19 mouse cellular contexts compared by ENCODE assay signal in the genomic region with DNA sequence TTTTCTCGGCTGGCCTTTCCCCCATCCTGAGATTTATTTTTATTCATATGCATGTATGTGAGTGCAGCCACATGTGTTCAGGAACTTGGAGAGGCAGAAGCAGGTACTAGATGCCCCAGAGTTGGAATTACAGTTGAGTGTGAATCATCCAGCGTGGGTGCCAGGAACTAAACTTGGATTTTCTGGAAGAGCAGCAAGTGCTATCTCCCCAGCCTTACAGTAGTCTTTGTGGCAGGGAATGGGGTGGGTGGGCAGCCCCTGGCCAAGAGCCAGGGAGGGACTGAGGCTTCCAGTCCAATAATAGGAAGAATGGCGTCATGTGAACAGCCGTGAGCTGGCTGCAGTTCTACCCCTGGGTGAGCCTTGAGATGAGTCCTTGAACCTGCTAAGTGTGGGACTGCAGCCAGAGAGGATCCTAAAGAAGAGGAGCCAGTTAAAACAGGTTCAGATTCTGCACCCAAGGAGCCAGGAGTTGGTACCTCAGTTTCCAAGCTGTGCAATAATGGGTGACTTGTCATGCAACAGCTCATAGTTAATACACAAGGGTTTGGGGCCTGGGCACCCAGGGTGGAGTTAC. TPM values are rescaled to one million over a fixed set of nuclear protein-coding genes. Genes with fewer than 3 reads are reported as not detected.
DNase-seq lines count a peak whose midpoint lies in the region; ATAC-seq lines count a peak whose summit lies in the region.
"Had no signal": no experiment of that assay in that cellular context is flagged by ENCODE, and none has a peak within 500 bp of the region (broad histone marks: within the 10 kb centered on the region; RNA-seq: fewer than 3 reads in every experiment).

No protein-coding gene starts in this region.

- no peak overlapping the region for H3K4me3 ChIP-seq in hindbrain, embryonic 14.5 days (replicated peaks; ENCODE audit: low read length)
- H3K4me3 ChIP-seq: heart, embryonic 15.5 days; layer of hippocampus, adult 2 months; midbrain, embryonic 15.5 days; myocyte had no signal

- no peak overlapping the region for H3K4me2 ChIP-seq in hindbrain, embryonic 14.5 days (replicated peaks)
- H3K4me2 ChIP-seq: heart, embryonic 15.5 days; midbrain, embryonic 15.5 days had no signal

- no peaks in the 10 kb centered on the region for H3K9me3 ChIP-seq in hindbrain, embryonic 14.5 days (ENCODE audit: control insufficient read depth, low read length)
- H3K9me3 ChIP-seq: heart, embryonic 15.5 days; midbrain, embryonic 15.5 days had no signal

- ATAC-seq in frontal cortex, adult (ENCODE audit: low TSS enrichment) = peak; percentile 99
- ATAC-seq in hindbrain, embryonic 14.5 days (ENCODE audit: low FRiP score) = no peak
- ATAC-seq: CD4-positive, CD25-positive, alpha-beta regulatory T cell, adult 4 months; lung, postnatal 0 days; midbrain, embryonic 15.5 days had no signal

- H3K36me3 ChIP-seq in hindbrain, embryonic 14.5 days (replicated peaks; ENCODE audit: control insufficient read depth, insufficient read depth) = no peaks in the 10 kb centered on the region
- H3K36me3 ChIP-seq: heart, embryonic 15.5 days; midbrain, embryonic 15.5 days had no signal

- intact Hi-C loops in left cerebral cortex, postnatal 25 days (cut with DNase I) = no loop called here

- no peaks in the 10 kb centered on the region for H3K27me3 ChIP-seq in hindbrain, embryonic 14.5 days (ENCODE audit: control insufficient read depth, insufficient read depth, low read length)
- H3K27me3 ChIP-seq: heart, embryonic 15.5 days; midbrain, embryonic 15.5 days had no signal

- H3K4me1 ChIP-seq in hindbrain, embryonic 14.5 days (replicated peaks; ENCODE audit: control insufficient read depth, insufficient read depth, low read length) = no peaks in the 10 kb centered on the region
- H3K4me1 ChIP-seq: midbrain, embryonic 15.5 days had no signal

- H3K27ac ChIP-seq in hindbrain, embryonic 14.5 days = no peak overlapping the region
- H3K27ac ChIP-seq: heart, embryonic 15.5 days; layer of hippocampus, adult 2 months; midbrain, embryonic 15.5 days had no signal

- 70% methylated on average over 4 of the region's 4 CpGs for WGBS in hindbrain, embryonic 14.5 days

- no peak for DNase-seq in frontal cortex, postnatal 10 days (ENCODE audit: low spot score in 2 of 2)
- DNase-seq in NIH3T3 (ENCODE audit: low read depth) = peak; percentile 24
- DNase-seq in adrenal gland, postnatal 36 days = peak; percentile 61 to 66
- DNase-seq in left cerebral cortex, postnatal 25 days (ENCODE audit: low spot score in 2 of 2) = peak; percentile 47 to 93
- DNase-seq in lung, postnatal 36 days = no peak
- no peak for DNase-seq in adipocyte (ENCODE audit: low spot score)
- DNase-seq in hindbrain, embryonic 14.5 days (ENCODE audit: low spot score) = no peak
- DNase-seq: cerebellum, adult 8-10 months; gastrocnemius, postnatal 25 days; kidney, adult 18-20 months; kidney, postnatal 10 days; liver had no signal

- H3K9ac ChIP-seq in hindbrain, embryonic 14.5 days = no peak overlapping the region
- H3K9ac ChIP-seq: heart, embryonic 15.5 days; midbrain, embryonic 15.5 days had no signal

RNA-seq across cellular contexts. Expression of a gene that starts 53.1 kb away (rescaled TPM):
- total RNA-seq in adrenal gland, postnatal 36 days (2021) = 1 to 10 TPM; 1.9 to 2.5 TPM
- total RNA-seq in left cerebral cortex, postnatal 25 days (2021) = 1 to 10 TPM in 1 of 2 experiments, under 1 TPM in 1; 0.66 to 2.4 TPM
- polyA plus RNA-seq in hindbrain, embryonic 14.5 days (2014; fragmentation: Nextera tagmentation; extraction: Ambion mirVana) = 0.88 TPM in 1 of 2 replicates, not detected in the other
- polyA plus RNA-seq: lung, postnatal 0 days had no signal

Comparison
In these comparisons a context has a peak if more than half of its experiments do, and no peak if none do; other contexts are left out.
1. DNase-seq: peak in NIH3T3 (single experiment), adrenal gland, postnatal 36 days (2 of 2) and left cerebral cortex, postnatal 25 days (2 of 2); none in frontal cortex, postnatal 10 days (0 of 2), lung, postnatal 36 days (single experiment), adipocyte (single experiment) and hindbrain, embryonic 14.5 days (single experiment).